Mouse (Mus musculus) liver, postnatal 0 days (tissue): ENCODE results near the gene Fchsd2.

Experiments used
- CTCF ChIP-seq: sonication (generic); IDR thresholded peaks from 2 replicates; pipeline ENCODE4 v1.5.1; 2016; ENCODE audit warnings: antibody characterized with exemption, low read depth
- EP300 ChIP-seq: IDR thresholded peaks from 2 replicates; pipeline ENCODE4 v1.6.1; 2016; ENCODE audit warnings: antibody characterized with exemption, low read depth, mild to moderate bottlenecking

DNA sequence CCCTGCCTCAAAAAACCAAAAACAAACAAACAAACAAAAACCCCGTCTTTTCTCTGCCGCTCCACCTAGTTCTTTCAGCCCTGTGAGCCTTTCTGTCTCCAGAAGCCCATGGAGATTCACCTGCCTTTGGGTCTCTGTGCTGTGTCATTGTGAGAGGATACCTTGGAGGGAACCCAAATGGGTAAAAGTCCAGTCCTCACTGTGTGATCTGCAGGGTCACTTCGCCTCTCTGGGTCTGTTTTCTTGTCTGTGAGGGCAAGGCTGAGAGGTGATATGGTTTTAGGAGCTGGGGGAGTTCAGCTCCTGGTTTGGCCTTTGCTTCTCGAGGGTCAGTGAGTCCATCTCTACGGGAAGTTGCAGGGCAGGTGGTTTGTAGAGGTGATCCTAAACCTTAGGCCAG lies 233.3 kb downstream of the Fchsd2 start:
- TF ChIP-seq CTCF (no peak), EP300 (no peak)
